Mouse (Mus musculus) kidney, embryonic 15.5 days (tissue): ENCODE data around the gene Hadhb. TPM values are rescaled to one million over a fixed set of nuclear protein-coding genes. Genes with fewer than 3 reads are reported as not detected.

ENCODE experiments used
- ATAC-seq: fragments of 200-750 bp; cut with Nextera tagmentation; replicated peaks from 2 replicates; pipeline ENCODE4 v1.8.0; 2017; ENCODE audit warnings: moderate TSS enrichment; ENCODE audit not compliant: low FRiP score
- H3K27ac ChIP-seq: fragments of 300-500 bp; sonication (generic); 2 replicates; pipeline ENCODE4 v1.5.1; 2015; ENCODE audit warnings: mild to moderate bottlenecking, inconsistent platforms
- H3K27me3 ChIP-seq: fragments of 300-500 bp; sonication (generic); 2 replicates; pipeline ENCODE4 v1.6.1; 2015; ENCODE audit warnings: inconsistent platforms
- H3K36me3 ChIP-seq: fragments of 300-500 bp; sonication (generic); 2 replicates; pipeline ENCODE4 v1.6.1; 2015; ENCODE audit warnings: inconsistent platforms
- H3K4me1 ChIP-seq: fragments of 300-500 bp; sonication (generic); 2 replicates; pipeline ENCODE4 v1.6.1; 2015; ENCODE audit warnings: inconsistent platforms
- H3K4me2 ChIP-seq: fragments of 300-500 bp; sonication (generic); 2 replicates; pipeline ENCODE4 v1.6.1; 2015; ENCODE audit warnings: moderate library complexity, mild to moderate bottlenecking, inconsistent platforms
- H3K4me3 ChIP-seq: fragments of 300-500 bp; sonication (generic); replicated peaks from 2 replicates; pipeline ENCODE4 v1.5.1; 2015; ENCODE audit warnings: mild to moderate bottlenecking, inconsistent platforms
- H3K9ac ChIP-seq: fragments of 300-500 bp; sonication (generic); 2 replicates; pipeline ENCODE4 v1.6.1; 2015; ENCODE audit warnings: mild to moderate bottlenecking, inconsistent platforms
- H3K9me3 ChIP-seq: fragments of 300-500 bp; sonication (generic); replicated peaks from 2 replicates; pipeline ENCODE4 v1.6.1; 2016; ENCODE audit warnings: inconsistent platforms
- WGBS: fragments of 180-500 bp; shearing (Covaris S2); methylation state at CpG from one replicate; pipeline ENCODE4 v1.1.7; 2015; ENCODE audit warnings: mixed read lengths; 5-methylcytosine and 5-hydroxymethylcytosine counted together
- polyA plus RNA-seq: library from polyadenylated mRNA; unstranded; fragments of >200 nt; fragmentation: Nextera tagmentation; extraction: Ambion mirVana; gene quantifications from 2 replicates; pipeline ENCODE4 v1.2.1, GENCODE M21; 2015

Gene Hadhb
- polyA plus RNA-seq, 1 experiment from 2014 or later: 157 TPM

GRCm38 (mm10) chr5:30159601-30160000 is 4.6 kb downstream of the Hadhb start:
- no peak overlapping the region for H3K9ac ChIP-seq
- H3K4me1 ChIP-seq: peaks cover 6% of the 10 kb centered on the region
- ATAC-seq: no peak
- no peaks in the 10 kb centered on the region for H3K27me3 ChIP-seq
- no peak overlapping the region for H3K27ac ChIP-seq
- H3K36me3 ChIP-seq: no peaks in the 10 kb centered on the region
- H3K4me2 ChIP-seq: no peak overlapping the region
- no peak overlapping the region for H3K4me3 ChIP-seq
- H3K9me3 ChIP-seq: no peaks in the 10 kb centered on the region
- 80% methylated on average over 6 of the region's 6 CpGs for WGBS

GRCm38 (mm10) chr5:30161836-30162235 is 6.8 kb downstream of the Hadhb start:
- no peak overlapping the region for H3K27ac ChIP-seq
- WGBS: 88% methylated on average over 1 of the region's 1 CpGs
- ATAC-seq: no peak
- no peak overlapping the region for H3K4me3 ChIP-seq
- H3K36me3 ChIP-seq: peaks cover 20% of the 10 kb centered on the region
- H3K27me3 ChIP-seq: no peaks in the 10 kb centered on the region
- no peaks in the 10 kb centered on the region for H3K9me3 ChIP-seq
- no peaks in the 10 kb centered on the region for H3K4me1 ChIP-seq
- no peak overlapping the region for H3K9ac ChIP-seq
- no peak overlapping the region for H3K4me2 ChIP-seq

GRCm38 (mm10) chr5:30162339-30162738 is 7.3 kb downstream of the Hadhb start:
- WGBS: 79% methylated on average over 6 of the region's 6 CpGs
- H3K9ac ChIP-seq: no peak overlapping the region
- no peaks in the 10 kb centered on the region for H3K4me1 ChIP-seq
- no peak for ATAC-seq
- H3K36me3 ChIP-seq: peaks cover 22% of the 10 kb centered on the region
- H3K27me3 ChIP-seq: no peaks in the 10 kb centered on the region
- no peak overlapping the region for H3K27ac ChIP-seq
- H3K4me2 ChIP-seq: no peak overlapping the region
- no peak overlapping the region for H3K4me3 ChIP-seq
- no peaks in the 10 kb centered on the region for H3K9me3 ChIP-seq

GRCm38 (mm10) chr5:30165234-30165946 is 10.3 kb downstream of the Hadhb start:
- Histone ChIP-seq H3K9me3 (no peaks in the 10 kb centered on the region), H3K9ac (no peak overlapping the region), H3K27ac (no peak overlapping the region), H3K4me1 (no peaks in the 10 kb centered on the region), H3K4me3 (no peak overlapping the region), H3K36me3 (peaks cover 44% of the 10 kb centered on the region), H3K27me3 (no peaks in the 10 kb centered on the region), H3K4me2 (no peak overlapping the region)
- no peak for ATAC-seq
- WGBS: 92% methylated on average over 5 of the region's 5 CpGs

- H3K9me3 ChIP-seq: no peaks in the 10 kb centered on the region
- WGBS: 86% methylated on average over 5 of the region's 5 CpGs
- no peaks in the 10 kb centered on the region for H3K27me3 ChIP-seq
- no peaks in the 10 kb centered on the region for H3K4me1 ChIP-seq
- peaks cover 78% of the 10 kb centered on the region for H3K36me3 ChIP-seq
- H3K9ac ChIP-seq: no peak overlapping the region
- ATAC-seq: no peak
- no peak overlapping the region for H3K4me3 ChIP-seq
- no peak overlapping the region for H3K4me2 ChIP-seq
- H3K27ac ChIP-seq: no peak overlapping the region
Measured at GRCm38 (mm10) chr5:30170303-30170940, 15.4 kb downstream of the Hadhb start.

GRCm38 (mm10) chr5:30172115-30172514 is 17.1 kb downstream of the Hadhb start:
- ATAC-seq: no peak

GRCm38 (mm10) chr5:30172931-30173692 is 18.1 kb downstream of the Hadhb start:
- Histone ChIP-seq H3K27ac (no peak overlapping the region), H3K4me3 (no peak overlapping the region), H3K9ac (no peak overlapping the region), H3K27me3 (no peaks in the 10 kb centered on the region), H3K4me1 (no peaks in the 10 kb centered on the region), H3K9me3 (no peaks in the 10 kb centered on the region), H3K36me3 (peaks cover 83% of the 10 kb centered on the region), H3K4me2 (no peak overlapping the region)
- no peak for ATAC-seq
- 41% methylated on average over 20 of the region's 20 CpGs for WGBS

More at GRCm38 (mm10) chr5:30172115-30172514, 17.1 kb downstream of the Hadhb start:
- peaks cover 80% of the 10 kb centered on the region for H3K36me3 ChIP-seq
- no peaks in the 10 kb centered on the region for H3K4me1 ChIP-seq
- no peak overlapping the region for H3K9ac ChIP-seq
- H3K4me2 ChIP-seq: no peak overlapping the region
- H3K27me3 ChIP-seq: no peaks in the 10 kb centered on the region
- H3K4me3 ChIP-seq: no peak overlapping the region
- no peak overlapping the region for H3K27ac ChIP-seq
- H3K9me3 ChIP-seq: no peaks in the 10 kb centered on the region

- ATAC-seq: no peak
- Histone ChIP-seq H3K9ac (no peak overlapping the region), H3K4me1 (no peaks in the 10 kb centered on the region), H3K4me3 (no peak overlapping the region), H3K9me3 (no peaks in the 10 kb centered on the region), H3K27me3 (no peaks in the 10 kb centered on the region), H3K36me3 (peaks cover 86% of the 10 kb centered on the region), H3K4me2 (no peak overlapping the region), H3K27ac (no peak overlapping the region)
- 25% methylated on average over 4 of the region's 4 CpGs for WGBS
Measured at GRCm38 (mm10) chr5:30175811-30176210, 20.8 kb downstream of the Hadhb start.

- Histone ChIP-seq H3K36me3 (peaks cover 50% of the 10 kb centered on the region), H3K4me3 (no peak overlapping the region), H3K9ac (no peak overlapping the region), H3K4me2 (no peak overlapping the region), H3K9me3 (no peaks in the 10 kb centered on the region), H3K27ac (no peak overlapping the region), H3K4me1 (no peaks in the 10 kb centered on the region), H3K27me3 (no peaks in the 10 kb centered on the region)
- no peak for ATAC-seq
- 93% methylated on average over 12 of the region's 12 CpGs for WGBS
Measured at GRCm38 (mm10) chr5:30187687-30188485, 32.8 kb downstream of the Hadhb start.

- Histone ChIP-seq H3K36me3 (peaks cover 13% of the 10 kb centered on the region), H3K4me1 (no peaks in the 10 kb centered on the region), H3K27me3 (no peaks in the 10 kb centered on the region), H3K9ac (no peak overlapping the region), H3K9me3 (no peaks in the 10 kb centered on the region), H3K4me2 (no peak overlapping the region), H3K4me3 (no peak overlapping the region), H3K27ac (no peak overlapping the region)
- 85% methylated on average over 1 of the region's 1 CpGs for WGBS
- ATAC-seq: no peak
Measured at GRCm38 (mm10) chr5:30192452-30192851, 37.4 kb downstream of the Hadhb start.

GRCm38 (mm10) chr5:30195340-30195739 is 40.3 kb downstream of the Hadhb start:
- H3K27ac ChIP-seq: no peak overlapping the region
- no peak overlapping the region for H3K9ac ChIP-seq
- no peaks in the 10 kb centered on the region for H3K9me3 ChIP-seq
- H3K27me3 ChIP-seq: no peaks in the 10 kb centered on the region
- H3K4me1 ChIP-seq: no peaks in the 10 kb centered on the region
- H3K4me2 ChIP-seq: no peak overlapping the region
- no peaks in the 10 kb centered on the region for H3K36me3 ChIP-seq
- ATAC-seq: no peak
- no peak overlapping the region for H3K4me3 ChIP-seq
- 86% methylated on average over 5 of the region's 5 CpGs for WGBS

GRCm38 (mm10) chr5:30198257-30198656 is 43.2 kb downstream of the Hadhb start:
- Histone ChIP-seq H3K27me3 (no peaks in the 10 kb centered on the region), H3K27ac (no peak overlapping the region), H3K9me3 (no peaks in the 10 kb centered on the region), H3K4me1 (no peaks in the 10 kb centered on the region), H3K4me2 (no peak overlapping the region), H3K36me3 (no peaks in the 10 kb centered on the region), H3K4me3 (no peak overlapping the region), H3K9ac (no peak overlapping the region)
- WGBS: 68% methylated on average over 7 of the region's 7 CpGs
- no peak for ATAC-seq
